Mouse (Mus musculus): ENCODE data around the gene Gmip.

GRCm38 (mm10) chr8:69796721-69797345, 11.6 kb upstream of the Gmip start:
- no peak for TF ChIP-seq POLR2A (IDR thresholded peaks at IDR 0.05; ENCODE audit: insufficient read depth, low read depth, low read length)
- no peak for TF ChIP-seq CTCF (IDR thresholded peaks at IDR 0.05)
- TF ChIP-seq EP300 (IDR thresholded peaks at IDR 0.05; ENCODE audit: insufficient read depth, low read depth, low read length), result no peak

Measured in heart, adult 2 months (tissue).